17 mouse cellular contexts compared by ENCODE assay signal in the genomic region with DNA sequence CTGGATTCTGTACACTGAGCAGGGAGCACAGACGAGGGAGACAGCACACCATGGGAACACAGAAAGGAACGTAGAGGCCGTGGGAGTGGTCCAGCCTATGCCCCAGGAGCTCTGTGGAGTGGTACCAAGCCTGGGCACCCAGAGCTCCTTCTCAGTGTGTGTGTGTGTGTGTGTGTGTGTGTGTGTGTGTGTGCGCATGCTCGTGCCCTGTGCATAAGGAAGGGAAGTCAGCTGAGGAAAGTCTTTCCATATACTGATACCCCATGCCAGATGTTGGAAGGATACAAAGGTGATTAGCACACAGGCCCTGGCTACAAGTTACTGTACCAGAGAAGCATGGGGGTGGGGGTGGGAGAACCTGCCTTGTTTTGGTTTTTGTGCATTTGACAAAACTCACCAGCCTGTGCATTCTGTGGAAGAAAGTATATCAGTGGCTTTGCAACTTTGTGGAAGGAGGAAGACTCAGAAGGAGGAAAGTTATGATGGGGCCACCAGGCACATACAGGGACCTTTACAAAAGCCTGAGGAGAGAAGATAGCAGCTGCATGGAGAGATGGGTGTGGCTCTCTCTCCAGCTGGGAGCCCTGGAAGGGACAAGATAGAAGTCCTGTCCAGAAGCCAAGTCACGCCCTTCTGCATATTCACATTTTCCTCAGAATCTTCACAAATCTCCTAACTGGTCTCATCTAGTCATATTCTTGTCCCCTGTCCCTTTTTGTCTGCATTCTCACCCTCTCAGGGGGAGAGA. TPM values are rescaled to one million over a fixed set of nuclear protein-coding genes. Genes with fewer than 3 reads are reported as not detected.
DNase-seq lines count a peak whose midpoint lies in the region; ATAC-seq and TF ChIP-seq lines count a peak whose summit lies in the region.
"Had no signal": no experiment of that assay in that cellular context is flagged by ENCODE, and none has a peak within 500 bp of the region (broad histone marks: within the 10 kb centered on the region; RNA-seq: fewer than 3 reads in every experiment).

No protein-coding gene starts in this region.

- TF ChIP-seq EP300 in liver, embryonic 14.5 days (IDR thresholded peaks at IDR 0.05; ENCODE audit: low read depth) = peak; percentile 96

- 0 out of 2 replicates have a peak, but pooled peaks cover 2% of the 10 kb centered on the region for H3K4me1 ChIP-seq in kidney, embryonic 15.5 days
- peaks cover 40 to 51% of the 10 kb centered on the region in 2 experiments for H3K4me1 ChIP-seq in liver, embryonic 14.5 days (replicated peaks; ENCODE audit: control insufficient read depth in 2 of 2, insufficient read depth in 2 of 2, low read length in 1 of 2)
- H3K4me1 ChIP-seq in stomach, embryonic 15.5 days = 0 out of 2 replicates have a peak, but pooled peaks cover 2% of the 10 kb centered on the region
- no peaks in the 10 kb centered on the region for H3K4me1 ChIP-seq in midbrain, embryonic 16.5 days (ENCODE audit: control insufficient read depth, insufficient read depth, low read length)
- H3K4me1 ChIP-seq: midbrain, embryonic 15.5 days had no signal

- H3K9ac ChIP-seq in kidney, embryonic 15.5 days = no peak overlapping the region
- H3K9ac ChIP-seq in liver, embryonic 14.5 days (replicated peaks) = peak overlapping the region; percentile 70
- no peak overlapping the region for H3K9ac ChIP-seq in stomach, embryonic 15.5 days
- no peak overlapping the region for H3K9ac ChIP-seq in midbrain, embryonic 16.5 days (ENCODE audit: low read depth, low read length)
- H3K9ac ChIP-seq: embryonic facial prominence, embryonic 15.5 days; lung, embryonic 15.5 days; midbrain, embryonic 15.5 days had no signal

- H3K27ac ChIP-seq in kidney, embryonic 15.5 days = no peak overlapping the region
- peak overlapping the region; percentile 97 for H3K27ac ChIP-seq in liver, embryonic 14.5 days
- no peak overlapping the region for H3K27ac ChIP-seq in stomach, embryonic 15.5 days
- no peak overlapping the region for H3K27ac ChIP-seq in midbrain, embryonic 16.5 days (ENCODE audit: low read length)
- H3K27ac ChIP-seq: embryonic facial prominence, embryonic 15.5 days; lung, embryonic 15.5 days; midbrain, embryonic 15.5 days had no signal

- H3K4me3 ChIP-seq in kidney, embryonic 15.5 days (replicated peaks) = no peak overlapping the region
- peak overlapping the region; percentile 10 to 33 for H3K4me3 ChIP-seq in liver, embryonic 14.5 days (ENCODE audit: insufficient read depth in 1 of 2, low read depth in 2 of 2, low read length in 2 of 2)
- H3K4me3 ChIP-seq in stomach, embryonic 15.5 days (replicated peaks) = no peak overlapping the region
- H3K4me3 ChIP-seq in midbrain, embryonic 16.5 days (ENCODE audit: low read depth, low read length) = no peak overlapping the region
- H3K4me3 ChIP-seq: embryonic facial prominence, embryonic 15.5 days; lung, embryonic 15.5 days; midbrain, embryonic 15.5 days had no signal

- H3K4me2 ChIP-seq in kidney, embryonic 15.5 days = no peak overlapping the region
- H3K4me2 ChIP-seq in liver, embryonic 14.5 days (ENCODE audit: low read depth) = peak overlapping the region; percentile 81
- no peak overlapping the region for H3K4me2 ChIP-seq in stomach, embryonic 15.5 days
- no peak overlapping the region for H3K4me2 ChIP-seq in midbrain, embryonic 16.5 days (ENCODE audit: low read length)
- H3K4me2 ChIP-seq: embryonic facial prominence, embryonic 15.5 days; lung, embryonic 15.5 days; midbrain, embryonic 15.5 days had no signal

- no peaks in the 10 kb centered on the region for H3K9me3 ChIP-seq in kidney, embryonic 15.5 days (replicated peaks)
- H3K9me3 ChIP-seq in liver, embryonic 14.5 days (ENCODE audit: control insufficient read depth, low read length) = no peaks in the 10 kb centered on the region
- H3K9me3 ChIP-seq in stomach, embryonic 15.5 days = no peaks in the 10 kb centered on the region
- H3K9me3 ChIP-seq in midbrain, embryonic 16.5 days (replicated peaks; ENCODE audit: control insufficient read depth, low read length, poor library complexity, severe bottlenecking) = no peaks in the 10 kb centered on the region
- H3K9me3 ChIP-seq: embryonic facial prominence, embryonic 15.5 days; lung, embryonic 15.5 days; midbrain, embryonic 15.5 days had no signal

- DNase-seq in kidney, postnatal 25 days = no peak
- peak; percentile 91 to 95 (median 93) for DNase-seq in liver, embryonic 14.5 days (ENCODE audit: low read depth in 3 of 3, low spot score in 3 of 3)
- no peak for DNase-seq in gastrocnemius, postnatal 14 days
- no peak for DNase-seq in cerebellum, postnatal 25 days
- DNase-seq: cerebellum, adult 11 months; gastrocnemius, postnatal 10 days; heart, postnatal 14 days; kidney, adult 9 months; layer of hippocampus, postnatal 36 days had no signal

- no peaks in the 10 kb centered on the region for H3K36me3 ChIP-seq in kidney, embryonic 15.5 days
- H3K36me3 ChIP-seq in liver, embryonic 14.5 days (replicated peaks; ENCODE audit: control insufficient read depth, insufficient read depth, low read depth) = no peaks in the 10 kb centered on the region
- H3K36me3 ChIP-seq in stomach, embryonic 15.5 days = no peaks in the 10 kb centered on the region
- no peaks in the 10 kb centered on the region for H3K36me3 ChIP-seq in midbrain, embryonic 16.5 days (ENCODE audit: control insufficient read depth, insufficient read depth, low read length)
- H3K36me3 ChIP-seq: embryonic facial prominence, embryonic 15.5 days; lung, embryonic 15.5 days; midbrain, embryonic 15.5 days had no signal

- 0 out of 2 replicates have a peak, but pooled peaks cover 19% of the 10 kb centered on the region for H3K27me3 ChIP-seq in kidney, embryonic 15.5 days
- no peaks in the 10 kb centered on the region; the same call in 1 of the 2 replicates for H3K27me3 ChIP-seq in liver, embryonic 14.5 days (ENCODE audit: control insufficient read depth, insufficient read depth, low read length)
- H3K27me3 ChIP-seq in stomach, embryonic 15.5 days (replicated peaks) = peaks cover 4% of the 10 kb centered on the region
- no peaks in the 10 kb centered on the region for H3K27me3 ChIP-seq in midbrain, embryonic 16.5 days (ENCODE audit: control insufficient read depth, insufficient read depth, low read depth, low read length)
- H3K27me3 ChIP-seq: embryonic facial prominence, embryonic 15.5 days had no signal

- peak; percentile 74; the same call in 1 of the 2 replicates for ATAC-seq in kidney, embryonic 15.5 days (replicated peaks; ENCODE audit: low FRiP score)
- ATAC-seq in common myeloid progenitor, adult 5-6 weeks (replicated peaks; ENCODE audit: low read depth, poor library complexity, severe bottlenecking) = peak; percentile 36; the same call in 1 of the 2 replicates
- ATAC-seq in liver, embryonic 14.5 days (ENCODE audit: insufficient read depth) = peak; percentile 97
- ATAC-seq in stomach, embryonic 15.5 days (ENCODE audit: insufficient read depth, low FRiP score, low read depth) = peak; percentile 88
- no peak for ATAC-seq in midbrain, embryonic 16.5 days
- ATAC-seq: midbrain, embryonic 15.5 days had no signal

- intact Hi-C loops in gastrocnemius, postnatal 14 days (cut with DNase I; ENCODE audit: low total_unique reads) = no loop called here

- no peak for TF ChIP-seq CTCF in liver, embryonic 14.5 days (IDR thresholded peaks at IDR 0.05; ENCODE audit: low read depth)

- 73% methylated on average over 6 of the region's 6 CpGs for whole genome bisulfite sequencing in kidney, embryonic 15.5 days
- 26% methylated on average over 6 of the region's 6 CpGs for WGBS in liver, embryonic 14.5 days (ENCODE audit: insufficient replicate concordance)
- WGBS in stomach, embryonic 15.5 days = 62% methylated on average over 6 of the region's 6 CpGs
- WGBS in midbrain, embryonic 16.5 days = 65% methylated on average over 6 of the region's 6 CpGs

RNA-seq across cellular contexts. Expression of gene Pkp1, which starts 22.4 kb away (rescaled TPM):
- 0.35 and 0.57 TPM in 2 replicates for polyA plus RNA-seq in kidney, embryonic 15.5 days (2015; fragmentation: Nextera tagmentation; extraction: Ambion mirVana)
- total RNA-seq in common myeloid progenitor, adult 5-6 weeks (2017) = not detected in 2 replicates
- 0.01 and 0.02 TPM in 2 replicates for polyA plus RNA-seq in liver, embryonic 14.5 days (2012; rRNA removed)
- polyA plus RNA-seq in liver, embryonic 14.5 days (2014; fragmentation: Nextera tagmentation; extraction: Ambion mirVana) = not detected in 2 replicates
- 14.1 and 21.5 TPM in 2 replicates for polyA plus RNA-seq in stomach, embryonic 15.5 days (2015; fragmentation: Nextera tagmentation; extraction: Ambion mirVana)
- not detected for total RNA-seq in gastrocnemius, postnatal 14 days (2021)
- 0.06 TPM in 1 of 2 replicates, not detected in the other for polyA plus RNA-seq in midbrain, embryonic 16.5 days (2015; fragmentation: Nextera tagmentation; extraction: Ambion mirVana)
- total RNA-seq: CH12.LX; layer of hippocampus, postnatal 36 days had no signal

Comparison
In these comparisons a context has a peak if more than half of its experiments do, and no peak if none do; other contexts are left out.
1. H3K4me3 ChIP-seq: peak in liver, embryonic 14.5 days (2 of 2); none in kidney, embryonic 15.5 days (single experiment), stomach, embryonic 15.5 days (single experiment) and midbrain, embryonic 16.5 days (single experiment).
2. DNase-seq: peak in liver, embryonic 14.5 days (3 of 3); none in kidney, postnatal 25 days (0 of 2), gastrocnemius, postnatal 14 days (single experiment) and cerebellum, postnatal 25 days (0 of 2).